Mouse (Mus musculus) kidney, embryonic 14.5 days (tissue): ENCODE results near the gene Sc5d. TPM values are rescaled to one million over a fixed set of nuclear protein-coding genes. Genes with fewer than 3 reads are reported as not detected.
A peak's percentile ranks its signal among the peaks of the same experiment; 100 is the strongest.

ENCODE experiments used
- ATAC-seq: fragments of 200-750 bp; cut with Nextera tagmentation; 2 replicates; pipeline ENCODE4 v1.8.0; 2017; ENCODE audit warnings: moderate number of reproducible peaks, mild to moderate bottlenecking, moderate TSS enrichment, moderate library complexity; ENCODE audit not compliant: low FRiP score, low TSS enrichment
- H3K27ac ChIP-seq: fragments of 300-500 bp; sonication (generic); 2 replicates; pipeline ENCODE4 v1.5.1; 2014; ENCODE audit warnings: low read depth, mild to moderate bottlenecking, low read length, moderate library complexity, mixed read lengths
- H3K27me3 ChIP-seq: fragments of 300-500 bp; sonication (generic); 2 replicates; pipeline ENCODE4 v1.6.1; 2014; ENCODE audit warnings: mild to moderate bottlenecking, low read length; ENCODE audit not compliant: control insufficient read depth, insufficient read depth
- H3K36me3 ChIP-seq: fragments of 300-500 bp; sonication (generic); 2 replicates; pipeline ENCODE4 v1.6.1; 2014; ENCODE audit warnings: low read length, mixed read lengths; ENCODE audit not compliant: control insufficient read depth, insufficient read depth
- H3K4me1 ChIP-seq: fragments of 300-500 bp; sonication (generic); 2 replicates; pipeline ENCODE4 v1.6.1; 2014; ENCODE audit warnings: low read length, mixed read lengths; ENCODE audit not compliant: control insufficient read depth, insufficient read depth
- H3K4me2 ChIP-seq: fragments of 300-500 bp; sonication (generic); replicated peaks from 2 replicates; pipeline ENCODE4 v1.6.1; 2014; ENCODE audit warnings: low read depth, mild to moderate bottlenecking, low read length
- H3K4me3 ChIP-seq: fragments of 300-500 bp; sonication (generic); 2 replicates; pipeline ENCODE4 v1.5.1; 2014; ENCODE audit warnings: mild to moderate bottlenecking, low read length
- H3K9ac ChIP-seq: fragments of 300-500 bp; sonication (generic); 2 replicates; pipeline ENCODE4 v1.6.1; 2014; ENCODE audit warnings: low read depth, mild to moderate bottlenecking, low read length, moderate library complexity
- H3K9me3 ChIP-seq: fragments of 300-500 bp; sonication (generic); 2 replicates; pipeline ENCODE4 v1.6.1; 2016; ENCODE audit warnings: low read length; ENCODE audit not compliant: control insufficient read depth
- WGBS: fragments of 180-500 bp; shearing (Covaris S2); extraction: QIAGEN DNeasy Blood & Tissue Kit; methylation state at CpG from one replicate; pipeline ENCODE4 v1.1.7; 2014; 5-methylcytosine and 5-hydroxymethylcytosine counted together
- polyA plus RNA-seq: library from polyadenylated mRNA; unstranded; fragments of >200 nt; fragmentation: Nextera tagmentation; extraction: Ambion mirVana; gene quantifications from 2 replicates; pipeline ENCODE4 v1.2.1, GENCODE M21; 2014

Sc5d gene
- polyA plus RNA-seq, result 30.0 and 45.7 TPM in 2 replicates

DNA sequence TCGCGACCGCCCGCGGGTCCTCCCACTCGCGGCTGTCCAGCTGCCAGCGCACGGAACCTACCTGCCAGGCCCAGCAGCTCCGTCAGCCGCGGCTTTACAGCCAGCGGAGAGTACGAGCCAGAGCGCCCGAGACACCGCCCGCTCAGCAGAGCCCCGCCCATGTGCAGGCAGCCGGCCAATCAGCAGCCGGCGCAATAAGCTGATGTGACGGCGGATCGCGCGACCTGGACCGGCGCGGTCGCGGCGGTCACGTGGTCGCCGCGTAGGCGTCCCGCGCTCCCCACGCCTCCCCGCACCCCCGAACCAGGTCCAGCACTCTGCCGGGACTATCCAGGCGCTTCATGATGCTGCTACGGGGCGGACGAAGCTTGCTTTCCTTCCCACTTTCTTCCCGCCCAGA, at the start of gene Sc5d:
Gene Sc5d, minus strand, starts transcription at position 112 of the 400 bp plus-strand sequence.
- peak within 1 kb of the TSS; percentile 89 for H3K4me2 ChIP-seq
- H3K27ac ChIP-seq, result peak within 1 kb of the TSS; percentile 37; the same call in 1 of the 2 replicates
- H3K9me3 ChIP-seq, result no peaks in the 10 kb centered on the region
- H3K36me3 ChIP-seq, result peaks cover 4% of the 10 kb centered on the region; the same call in 1 of the 2 replicates
- WGBS, result under 1% methylated on average over 44 of the region's 49 CpGs
- peaks cover 4% of the 10 kb centered on the region; the same call in 1 of the 2 replicates for H3K4me1 ChIP-seq
- peak; percentile 98 for ATAC-seq
- peak within 1 kb of the TSS; percentile 81 for H3K9ac ChIP-seq
- no peaks in the 10 kb centered on the region for H3K27me3 ChIP-seq
- H3K4me3 ChIP-seq, result peak within 1 kb of the TSS; percentile 81

DNA sequence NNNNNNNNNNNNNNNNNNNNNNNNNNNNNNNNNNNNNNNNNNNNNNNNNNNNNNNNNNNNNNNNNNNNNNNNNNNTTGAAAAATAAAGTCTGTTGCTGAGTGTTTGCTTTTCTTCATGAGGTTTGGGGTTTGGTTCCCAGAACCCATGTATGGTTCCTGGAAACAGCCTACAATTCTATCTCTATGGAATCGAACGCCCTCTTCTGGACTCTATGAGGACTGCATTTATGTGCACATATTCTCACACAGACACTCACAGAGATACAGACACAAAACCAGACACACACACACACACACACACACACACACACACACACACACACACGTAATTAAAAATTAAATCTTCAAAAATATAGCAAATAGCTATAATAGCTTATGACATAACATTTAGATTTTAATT, 47.3 kb upstream of the Sc5d start:
- Histone ChIP-seq H3K4me2 (no peak overlapping the region), H3K36me3 (no peaks in the 10 kb centered on the region), H3K4me1 (no peaks in the 10 kb centered on the region), H3K9me3 (no peaks in the 10 kb centered on the region), H3K4me3 (no peak overlapping the region), H3K27me3 (no peaks in the 10 kb centered on the region), H3K27ac (no peak overlapping the region), H3K9ac (no peak overlapping the region)
- WGBS, result 80% methylated on average over 3 of the region's 3 CpGs
- ATAC-seq, result no peak

DNA sequence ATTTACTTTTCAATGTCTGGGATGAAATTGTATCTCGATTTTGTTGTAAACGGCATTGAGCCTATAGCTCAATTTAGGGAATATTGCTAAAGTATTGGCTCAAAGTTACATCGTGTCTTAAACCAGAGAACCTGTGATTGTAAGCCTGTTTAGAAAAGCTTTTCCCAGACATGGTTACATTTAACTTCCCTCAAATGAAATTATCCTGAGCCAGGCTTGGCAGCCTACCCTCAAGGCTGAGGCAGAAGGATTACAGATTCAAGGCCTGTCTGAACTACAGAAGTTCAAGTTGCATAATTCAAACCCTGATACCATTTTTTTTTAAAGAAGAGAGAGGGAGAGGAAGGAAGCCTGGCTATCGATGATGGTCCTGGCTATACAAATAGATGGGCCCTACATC, 39.8 kb upstream of the Sc5d start:
- 89% methylated on average over 4 of the region's 4 CpGs for WGBS
- no peaks in the 10 kb centered on the region for H3K27me3 ChIP-seq
- ATAC-seq, result no peak
- H3K4me3 ChIP-seq, result no peak overlapping the region
- no peaks in the 10 kb centered on the region for H3K9me3 ChIP-seq
- H3K4me1 ChIP-seq, result no peaks in the 10 kb centered on the region
- H3K9ac ChIP-seq, result no peak overlapping the region
- no peaks in the 10 kb centered on the region for H3K36me3 ChIP-seq
- H3K27ac ChIP-seq, result no peak overlapping the region
- no peak overlapping the region for H3K4me2 ChIP-seq

DNA sequence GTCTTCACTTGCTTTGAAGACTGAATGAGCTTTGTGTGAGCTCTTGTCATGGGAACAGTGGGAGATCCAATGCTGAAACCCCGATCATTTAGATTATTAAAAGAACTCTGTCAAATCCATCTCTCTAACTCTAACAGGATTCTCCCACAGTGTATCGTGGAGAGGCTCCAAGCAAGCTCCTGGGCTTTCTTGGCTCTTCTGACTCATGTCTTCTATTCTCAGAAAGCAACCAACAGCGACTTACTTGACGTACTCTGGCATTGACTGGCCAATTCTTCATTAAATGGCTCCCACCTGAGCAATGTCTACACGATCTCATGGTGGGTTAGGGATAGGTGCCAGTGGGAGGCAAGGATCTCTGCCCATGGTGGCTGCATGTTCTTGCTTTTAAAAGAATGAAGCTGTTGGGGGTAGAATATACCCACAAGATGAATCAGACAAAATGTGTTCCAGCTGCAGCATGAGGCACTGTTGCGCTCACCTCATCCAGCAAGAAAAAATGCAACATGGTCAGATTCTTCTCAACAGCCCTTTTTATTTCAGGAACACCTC, 37.1 kb upstream of the Sc5d start:
- Histone ChIP-seq H3K27me3 (no peaks in the 10 kb centered on the region), H3K4me1 (no peaks in the 10 kb centered on the region), H3K36me3 (no peaks in the 10 kb centered on the region), H3K9me3 (no peaks in the 10 kb centered on the region), H3K4me2 (no peak overlapping the region), H3K9ac (no peak overlapping the region), H3K4me3 (no peak overlapping the region), H3K27ac (no peak overlapping the region)
- 90% methylated on average over 6 of the region's 6 CpGs for WGBS
- no peak for ATAC-seq

DNA sequence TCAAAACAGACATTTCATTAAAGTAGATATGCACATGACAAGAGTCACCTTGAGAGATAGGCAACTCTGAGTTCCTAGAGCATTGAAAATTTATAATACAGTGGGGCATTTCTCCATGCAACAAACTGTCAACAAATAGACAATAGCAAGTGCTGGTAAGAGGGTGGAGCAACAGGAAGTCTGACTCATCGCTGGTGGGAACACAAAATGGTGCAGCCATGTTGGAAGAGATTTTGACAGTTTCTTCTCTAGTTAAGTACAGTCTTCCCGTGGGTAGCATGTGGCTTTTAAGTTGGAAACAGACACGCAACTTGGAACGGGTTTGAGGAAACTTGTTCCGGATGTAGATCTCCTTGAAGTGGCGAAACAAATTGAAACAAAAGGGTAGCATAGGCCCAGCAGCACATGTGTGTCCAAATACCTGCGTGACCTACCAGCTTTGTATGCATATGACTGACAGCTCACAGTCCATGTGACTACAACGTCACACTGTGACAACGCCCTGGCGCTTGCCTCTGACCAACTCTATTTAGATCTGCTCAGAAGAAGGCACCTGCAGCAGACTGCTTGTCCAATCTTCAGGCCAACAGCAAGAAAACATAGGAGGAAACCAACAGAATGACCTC, 32.4 kb upstream of the Sc5d start:
- Histone ChIP-seq H3K36me3 (no peaks in the 10 kb centered on the region), H3K4me1 (no peaks in the 10 kb centered on the region), H3K4me3 (no peak overlapping the region), H3K4me2 (no peak overlapping the region), H3K27ac (no peak overlapping the region), H3K27me3 (no peaks in the 10 kb centered on the region), H3K9ac (no peak overlapping the region), H3K9me3 (no peaks in the 10 kb centered on the region)
- ATAC-seq, result no peak
- 94% methylated on average over 10 of the region's 10 CpGs for WGBS

DNA sequence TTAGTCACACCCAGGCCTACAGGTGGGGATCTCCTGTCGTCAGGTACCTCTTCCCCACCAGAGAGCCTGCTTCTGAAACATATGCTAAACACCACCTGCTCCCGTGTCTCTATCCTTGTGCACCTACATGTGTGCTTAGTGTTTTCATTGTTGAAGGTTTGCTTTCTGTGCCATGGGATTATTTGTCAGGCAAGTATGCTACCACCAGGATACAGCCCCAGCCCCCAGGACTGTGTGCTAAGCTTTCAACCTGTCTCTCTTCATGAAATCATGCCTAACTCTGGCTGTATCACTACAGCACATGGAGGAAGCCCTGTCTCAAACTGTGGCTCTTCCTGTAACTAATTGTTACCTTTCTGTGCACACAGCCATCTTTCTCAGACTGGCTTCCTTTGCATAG, 30.1 kb upstream of the Sc5d start:
- no peaks in the 10 kb centered on the region for H3K36me3 ChIP-seq
- WGBS, result 81% methylated on average over 2 of the region's 2 CpGs

DNA sequence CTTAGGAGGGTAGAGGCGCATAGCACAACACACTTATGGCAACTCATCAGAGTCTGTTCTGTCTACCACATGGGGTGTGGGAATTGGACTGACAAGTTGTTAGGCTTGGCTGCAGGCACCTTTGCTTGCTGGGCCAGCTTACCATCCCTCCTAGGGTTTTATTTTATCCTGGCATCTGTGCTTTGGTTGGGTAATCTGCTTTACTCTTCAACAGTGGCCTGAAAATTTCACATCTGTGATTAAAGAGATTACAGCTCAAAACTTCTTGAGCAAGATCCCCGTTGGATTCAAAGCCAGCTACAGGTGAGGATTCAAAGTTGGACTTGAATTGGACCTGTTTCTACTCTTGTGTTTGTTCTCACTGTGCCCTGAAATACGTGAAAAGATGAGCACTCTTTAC, 29.5 kb upstream of the Sc5d start:
- no peak for ATAC-seq
- Histone ChIP-seq H3K4me1 (no peaks in the 10 kb centered on the region), H3K4me2 (no peak overlapping the region), H3K4me3 (no peak overlapping the region), H3K27me3 (no peaks in the 10 kb centered on the region), H3K36me3 (no peaks in the 10 kb centered on the region), H3K27ac (no peak overlapping the region), H3K9ac (no peak overlapping the region), H3K9me3 (no peaks in the 10 kb centered on the region)
- 86% methylated on average over 3 of the region's 3 CpGs for WGBS

More for the DNA sequence above, 30.1 kb upstream of the Sc5d start:
- no peak overlapping the region for H3K27ac ChIP-seq
- no peaks in the 10 kb centered on the region for H3K27me3 ChIP-seq
- no peak for ATAC-seq
- no peak overlapping the region for H3K9ac ChIP-seq
- H3K4me3 ChIP-seq, result no peak overlapping the region
- no peaks in the 10 kb centered on the region for H3K4me1 ChIP-seq
- H3K9me3 ChIP-seq, result no peaks in the 10 kb centered on the region
- H3K4me2 ChIP-seq, result no peak overlapping the region

DNA sequence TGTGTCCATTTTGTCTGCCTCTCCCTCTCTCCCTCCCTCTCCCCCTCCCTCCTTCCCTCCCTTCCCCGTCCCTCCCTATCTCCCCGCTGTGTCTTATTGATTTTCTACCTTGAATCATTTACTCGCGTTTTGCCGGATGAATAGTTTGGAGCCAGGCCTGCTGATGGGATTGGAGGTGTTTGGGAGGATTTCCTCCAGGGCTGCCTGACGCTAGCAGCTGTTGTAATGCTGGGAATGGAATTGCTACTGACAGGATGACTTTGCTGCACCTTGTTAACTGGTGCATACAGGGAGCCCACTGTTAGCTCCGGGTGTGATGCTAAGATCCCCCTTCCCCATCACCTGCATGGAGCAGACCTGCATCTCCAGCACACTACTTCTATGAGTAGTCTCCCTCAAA, 29.0 kb upstream of the Sc5d start:
- ATAC-seq, result no peak
- 55% methylated on average over 7 of the region's 7 CpGs for WGBS
- Histone ChIP-seq H3K4me3 (no peak overlapping the region), H3K27ac (no peak overlapping the region), H3K4me2 (no peak overlapping the region), H3K9ac (no peak overlapping the region), H3K36me3 (no peaks in the 10 kb centered on the region), H3K4me1 (no peaks in the 10 kb centered on the region), H3K9me3 (no peaks in the 10 kb centered on the region), H3K27me3 (no peaks in the 10 kb centered on the region)

DNA sequence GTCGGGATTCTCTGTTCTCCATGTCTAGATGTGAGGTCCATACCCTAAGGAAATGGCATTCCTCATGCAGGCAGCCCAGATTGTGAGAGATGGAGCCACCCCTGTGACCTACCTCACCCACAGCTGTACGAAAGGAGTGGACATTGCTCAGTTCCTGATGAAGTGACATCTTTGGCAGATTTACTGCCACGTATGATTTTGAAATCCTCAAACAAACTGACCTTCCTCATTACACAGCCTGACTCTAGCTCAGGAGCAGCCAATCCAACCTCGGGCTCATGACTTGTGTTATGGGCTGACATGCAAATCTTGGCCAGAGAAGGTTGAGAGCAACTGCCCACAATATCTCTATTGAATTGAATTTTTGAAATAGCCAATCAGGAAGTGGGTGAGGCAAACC, 15.6 kb upstream of the Sc5d start:
- Histone ChIP-seq H3K4me1 (no peaks in the 10 kb centered on the region), H3K27me3 (no peaks in the 10 kb centered on the region), H3K4me3 (no peak overlapping the region), H3K36me3 (no peaks in the 10 kb centered on the region), H3K27ac (no peak overlapping the region), H3K9me3 (no peaks in the 10 kb centered on the region), H3K9ac (no peak overlapping the region), H3K4me2 (no peak overlapping the region)
- WGBS, result 70% methylated on average over 4 of the region's 4 CpGs
- ATAC-seq, result no peak
